Mouse (Mus musculus): ENCODE measurements around the gene C1s1.
"Not testable (repeated sequence)": the region's sequence is repeated elsewhere in the genome, so short reads cannot be mapped to it uniquely, and the experiment has no call there.

C1s1 gene

GRCm38 (mm10) chr6:124542284-124542683 is at the start of gene C1s1:
Gene C1s1, minus strand, starts transcription at chr6:124542359.
- peak; percentile 26 for DNase-seq (ENCODE audit: low spot score)

GRCm38 (mm10) chr6:124588771-124589170 is 46.6 kb upstream of the C1s1 start:
- no peak for DNase-seq (ENCODE audit: low spot score)

GRCm38 (mm10) chr6:124586266-124586665 is 44.1 kb upstream of the C1s1 start:
- no peak for DNase-seq (ENCODE audit: low spot score)

GRCm38 (mm10) chr6:124585761-124586160 is 43.6 kb upstream of the C1s1 start:
- no peak for DNase-seq (ENCODE audit: low spot score)

GRCm38 (mm10) chr6:124584935-124585334 is 42.8 kb upstream of the C1s1 start:
- DNase-seq (ENCODE audit: low spot score), result no peak

- no peak for DNase-seq (ENCODE audit: low spot score)
These were observed 40.1 kb upstream of the C1s1 start for GRCm38 (mm10) chr6:124582231-124582630.

- not testable (repeated sequence) for DNase-seq (ENCODE audit: low spot score)
These were observed 38.0 kb upstream of the C1s1 start for GRCm38 (mm10) chr6:124580155-124580554.

- DNase-seq (ENCODE audit: low spot score), result not testable (repeated sequence)
These were observed 33.1 kb upstream of the C1s1 start for GRCm38 (mm10) chr6:124575155-124575678.

- peak; percentile 44 for DNase-seq (ENCODE audit: low spot score)
These were observed 27.9 kb upstream of the C1s1 start, which contains the start of gene C1rb for GRCm38 (mm10) chr6:124570026-124570425. Gene C1rb, plus strand, starts transcription at chr6:124570294.

- not testable (repeated sequence) for DNase-seq (ENCODE audit: low spot score)
These were observed 19.5 kb upstream of the C1s1 start for GRCm38 (mm10) chr6:124561611-124562010.

- DNase-seq (ENCODE audit: low spot score), result not testable (repeated sequence)
These were observed 19.0 kb upstream of the C1s1 start for GRCm38 (mm10) chr6:124561156-124561555.

- not testable (repeated sequence) for DNase-seq (ENCODE audit: low spot score)
These were observed 13.8 kb upstream of the C1s1 start for GRCm38 (mm10) chr6:124555956-124556355.

GRCm38 (mm10) chr6:124552766-124553165 is 10.6 kb upstream of the C1s1 start:
- DNase-seq (ENCODE audit: low spot score), result no peak

- no peak for DNase-seq (ENCODE audit: low spot score)
These were observed 6.9 kb upstream of the C1s1 start for GRCm38 (mm10) chr6:124549023-124549550.

- DNase-seq (ENCODE audit: low spot score), result not testable (repeated sequence)
These were observed 5.8 kb upstream of the C1s1 start for GRCm38 (mm10) chr6:124547979-124548378.

GRCm38 (mm10) chr6:124545425-124545824 is 3.3 kb upstream of the C1s1 start:
- DNase-seq (ENCODE audit: low spot score), result no peak

- no peak for DNase-seq (ENCODE audit: low spot score)
These were observed 2.3 kb upstream of the C1s1 start for GRCm38 (mm10) chr6:124544466-124544865.

GRCm38 (mm10) chr6:124541176-124541575 is 983 bp downstream of the C1s1 start:
- not testable (repeated sequence) for DNase-seq (ENCODE audit: low spot score)

GRCm38 (mm10) chr6:124536125-124536829 is 5.9 kb downstream of the C1s1 start:
- not testable (repeated sequence) for DNase-seq (ENCODE audit: low spot score)

GRCm38 (mm10) chr6:124531077-124531476 is 11.1 kb downstream of the C1s1 start:
- DNase-seq (ENCODE audit: low spot score), result no peak

- peak; percentile 29 for DNase-seq (ENCODE audit: low spot score)
These were observed 14.3 kb downstream of the C1s1 start for GRCm38 (mm10) chr6:124527881-124528280.

- not testable (repeated sequence) for DNase-seq (ENCODE audit: low spot score)
These were observed 20.1 kb downstream of the C1s1 start for GRCm38 (mm10) chr6:124522082-124522481.

GRCm38 (mm10) chr6:124517733-124518132 is 24.4 kb downstream of the C1s1 start:
- DNase-seq (ENCODE audit: low spot score), result not testable (repeated sequence)

Measured in yolk sac, embryonic 10.5 days (tissue).